Mouse (Mus musculus) intestine, embryonic 16.5 days (tissue): ENCODE measurements at regions not wholly inside any gene's neighbourhood (a gene's known extent, or its start where the extent isn't known, plus 50 kb on each side); places are given as distances from the start of the nearest gene placed in this dataset.
"Not testable (repeated sequence)": the region's sequence is repeated elsewhere in the genome, so short reads cannot be mapped to it uniquely, and the experiment has no call there.

Experiments
- ATAC-seq: fragments of 200-750 bp; cut with Nextera tagmentation; 2 replicates; pipeline ENCODE4 v1.8.0; 2017; ENCODE audit warnings: moderate TSS enrichment, moderate library complexity
- H3K27ac ChIP-seq: fragments of 300-500 bp; sonication (generic); 2 replicates; pipeline ENCODE4 v1.5.1; 2014; ENCODE audit warnings: mild to moderate bottlenecking, low read length
- H3K27me3 ChIP-seq: fragments of 300-500 bp; sonication (generic); replicated peaks from 2 replicates; pipeline ENCODE4 v1.6.1; 2014; ENCODE audit warnings: low read length, control low read depth, mixed read lengths; ENCODE audit not compliant: control insufficient read depth, insufficient read depth
- H3K36me3 ChIP-seq: fragments of 300-500 bp; sonication (generic); 2 replicates; pipeline ENCODE4 v1.6.1; 2014; ENCODE audit warnings: low read length, control low read depth; ENCODE audit not compliant: control insufficient read depth, insufficient read depth
- H3K4me1 ChIP-seq: fragments of 300-500 bp; sonication (generic); 2 replicates; pipeline ENCODE4 v1.6.1; 2014; ENCODE audit warnings: low read length, control low read depth, mixed read lengths; ENCODE audit not compliant: control insufficient read depth, insufficient read depth
- H3K4me2 ChIP-seq: fragments of 300-500 bp; sonication (generic); 2 replicates; pipeline ENCODE4 v1.6.1; 2014; ENCODE audit warnings: low read depth, low read length, control low read depth
- H3K4me3 ChIP-seq: fragments of 300-500 bp; sonication (generic); 2 replicates; pipeline ENCODE4 v1.5.1; 2014; ENCODE audit warnings: mild to moderate bottlenecking, low read length
- H3K9ac ChIP-seq: fragments of 300-500 bp; sonication (generic); 2 replicates; pipeline ENCODE4 v1.6.1; 2014; ENCODE audit warnings: low read depth, low read length
- H3K9me3 ChIP-seq: fragments of 300-500 bp; sonication (generic); 2 replicates; pipeline ENCODE4 v1.6.1; 2016; ENCODE audit warnings: low read length, control low read depth; ENCODE audit not compliant: control insufficient read depth
- WGBS: fragments of 180-500 bp; shearing (Covaris S2); extraction: QIAGEN DNeasy Blood & Tissue Kit; methylation state at CpG from one replicate; pipeline ENCODE4 v1.1.7; 2014; 5-methylcytosine and 5-hydroxymethylcytosine counted together

- Histone ChIP-seq H3K9ac (no peak overlapping the region), H3K4me3 (no peak overlapping the region), H3K4me2 (no peak overlapping the region), H3K36me3 (no peaks in the 10 kb centered on the region), H3K9me3 (no peaks in the 10 kb centered on the region), H3K27me3 (no peaks in the 10 kb centered on the region), H3K27ac (no peak overlapping the region), H3K4me1 (peaks cover 12% of the 10 kb centered on the region)
- ATAC-seq: no peak
- WGBS: 85% methylated on average over 9 of the region's 9 CpGs
Observed at GRCm38 (mm10) chr1:59418748-59419147, 63.5 kb upstream of the Fzd7 start.

GRCm38 (mm10) chr1:59422981-59423941 lies 59.0 kb upstream of the Fzd7 start:
- Histone ChIP-seq H3K36me3 (no peaks in the 10 kb centered on the region), H3K9ac (0 out of 2 replicates have a peak overlapping the region, but pooled peaks have one; percentile 0), H3K4me1 (peaks cover 14% of the 10 kb centered on the region), H3K27ac (peak overlapping the region; percentile 14; the same call in 1 of the 2 replicates), H3K9me3 (no peaks in the 10 kb centered on the region), H3K27me3 (no peaks in the 10 kb centered on the region), H3K4me3 (no peak overlapping the region), H3K4me2 (no peak overlapping the region)
- ATAC-seq: peak; percentile 66
- WGBS: 28% methylated on average over 19 of the region's 19 CpGs

GRCm38 (mm10) chr1:59425771-59426170 lies 56.5 kb upstream of the Fzd7 start:
- H3K4me2 ChIP-seq, H3K9ac ChIP-seq, H3K27ac ChIP-seq, H3K4me3 ChIP-seq, H3K27me3 ChIP-seq, H3K9me3 ChIP-seq, ATAC-seq, H3K36me3 ChIP-seq: not testable (repeated sequence)
- H3K4me1 ChIP-seq: peaks cover 14% of the 10 kb centered on the region
- WGBS: 93% methylated on average over 1 of the region's 1 CpGs

- no peak overlapping the region for H3K4me3 ChIP-seq
- no peak overlapping the region for H3K9ac ChIP-seq
- no peaks in the 10 kb centered on the region for H3K9me3 ChIP-seq
- no peak overlapping the region for H3K4me2 ChIP-seq
- peaks cover 14% of the 10 kb centered on the region for H3K4me1 ChIP-seq
- no peaks in the 10 kb centered on the region for H3K27me3 ChIP-seq
- no peak for ATAC-seq
- 0 out of 2 replicates have a peak overlapping the region, but pooled peaks have one; percentile 26 for H3K27ac ChIP-seq
- WGBS: 45% methylated on average over 9 of the region's 10 CpGs
- H3K36me3 ChIP-seq: no peaks in the 10 kb centered on the region
Observed at GRCm38 (mm10) chr1:59426346-59427203, 55.6 kb upstream of the Fzd7 start.

- Histone ChIP-seq H3K4me3 (no peak overlapping the region), H3K27me3 (no peaks in the 10 kb centered on the region), H3K27ac (0 out of 2 replicates have a peak overlapping the region, but pooled peaks have one; percentile 26), H3K36me3 (no peaks in the 10 kb centered on the region), H3K9ac (no peak overlapping the region), H3K9me3 (no peaks in the 10 kb centered on the region), H3K4me2 (no peak overlapping the region), H3K4me1 (peaks cover 14% of the 10 kb centered on the region)
- no peak for ATAC-seq
- WGBS: 68% methylated on average over 5 of the region's 5 CpGs
Observed at GRCm38 (mm10) chr1:59427204-59427557, 55.0 kb upstream of the Fzd7 start.

- Histone ChIP-seq H3K27me3 (no peaks in the 10 kb centered on the region), H3K4me1 (0 out of 2 replicates have a peak, but pooled peaks cover 2% of the 10 kb centered on the region), H3K27ac (no peak overlapping the region), H3K36me3 (no peaks in the 10 kb centered on the region), H3K4me2 (no peak overlapping the region), H3K9ac (no peak overlapping the region), H3K9me3 (no peaks in the 10 kb centered on the region), H3K4me3 (no peak overlapping the region)
- WGBS: 84% methylated on average over 4 of the region's 4 CpGs
- ATAC-seq: no peak
Observed at GRCm38 (mm10) chr1:59429289-59429688, 52.9 kb upstream of the Fzd7 start.

- no peaks in the 10 kb centered on the region for H3K36me3 ChIP-seq
- ATAC-seq: no peak
- H3K4me1 ChIP-seq: 0 out of 2 replicates have a peak, but pooled peaks cover 2% of the 10 kb centered on the region
- no peak overlapping the region for H3K4me2 ChIP-seq
- H3K27me3 ChIP-seq: no peaks in the 10 kb centered on the region
- no peak overlapping the region for H3K27ac ChIP-seq
- no peaks in the 10 kb centered on the region for H3K9me3 ChIP-seq
- H3K4me3 ChIP-seq: no peak overlapping the region
- H3K9ac ChIP-seq: no peak overlapping the region
- 87% methylated on average over 3 of the region's 3 CpGs for WGBS
Observed at GRCm38 (mm10) chr1:59430234-59430633, 52.0 kb upstream of the Fzd7 start.

GRCm38 (mm10) chr1:59430886-59431486 lies 51.2 kb upstream of the Fzd7 start:
- WGBS: 87% methylated on average over 6 of the region's 6 CpGs
- ATAC-seq: no peak
- H3K4me2 ChIP-seq: no peak overlapping the region

More at GRCm38 (mm10) chr1:59430886-59431486, 51.2 kb upstream of the Fzd7 start:
- H3K9me3 ChIP-seq: no peaks in the 10 kb centered on the region
- no peak overlapping the region for H3K27ac ChIP-seq
- no peak overlapping the region for H3K4me3 ChIP-seq
- no peaks in the 10 kb centered on the region for H3K27me3 ChIP-seq
- no peak overlapping the region for H3K9ac ChIP-seq
- H3K36me3 ChIP-seq: no peaks in the 10 kb centered on the region
- H3K4me1 ChIP-seq: 0 out of 2 replicates have a peak, but pooled peaks cover 2% of the 10 kb centered on the region
